ENCODE assay signal across 14 mouse cellular contexts in the genomic region with DNA sequence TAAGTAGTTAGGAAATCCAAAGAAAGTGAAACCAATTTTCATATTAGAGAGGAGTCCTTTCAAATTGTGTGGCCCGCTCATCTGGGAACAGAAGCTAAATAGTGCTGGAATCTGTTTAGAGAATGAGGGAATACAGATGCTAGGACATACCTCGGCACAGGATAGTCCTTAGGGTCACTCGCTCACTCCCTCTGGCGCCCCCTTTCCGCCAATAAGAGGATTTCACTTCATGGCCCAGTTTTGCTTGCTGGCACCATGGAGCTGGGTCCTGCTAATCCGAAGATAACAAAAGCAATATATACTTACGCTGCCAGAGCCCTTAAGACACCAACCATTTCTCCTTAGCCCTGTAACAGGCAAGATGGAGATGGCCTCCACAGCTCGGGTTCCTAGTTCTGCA. TPM values are rescaled to one million over a fixed set of nuclear protein-coding genes. Genes with fewer than 3 reads are reported as not detected.
DNase-seq lines count a peak whose midpoint lies in the region; ATAC-seq and TF ChIP-seq lines count a peak whose summit lies in the region.
"Had no signal": no experiment of that assay in that cellular context is flagged by ENCODE, and none has a peak within 500 bp of the region (broad histone marks: within the 10 kb centered on the region; RNA-seq: fewer than 3 reads in every experiment).

No protein-coding gene starts in this region.

- no peaks in the 10 kb centered on the region for H3K9me3 ChIP-seq in embryonic facial prominence, embryonic 11.5 days (replicated peaks; ENCODE audit: control insufficient read depth, low read length)
- no peaks in the 10 kb centered on the region for H3K9me3 ChIP-seq in embryonic facial prominence, embryonic 10.5 days
- no peaks in the 10 kb centered on the region for H3K9me3 ChIP-seq in ES-Bruce4 (replicated peaks; ENCODE audit: control insufficient read depth, insufficient read depth, low read length, poor library complexity, severe bottlenecking)
- H3K9me3 ChIP-seq: embryonic facial prominence, embryonic 15.5 days; limb, embryonic 15.5 days; midbrain, embryonic 12.5 days had no signal

- no peak for ATAC-seq in embryonic facial prominence, embryonic 11.5 days (replicated peaks; ENCODE audit: insufficient number of reproducible peaks, low FRiP score, low TSS enrichment, low read depth)
- ATAC-seq: forebrain, postnatal 0 days had no signal

- H3K36me3 ChIP-seq in embryonic facial prominence, embryonic 11.5 days (replicated peaks; ENCODE audit: control insufficient read depth, insufficient read depth, low read depth, low read length), result no peaks in the 10 kb centered on the region
- no peaks in the 10 kb centered on the region for H3K36me3 ChIP-seq in embryonic facial prominence, embryonic 10.5 days (replicated peaks)
- no peaks in the 10 kb centered on the region for H3K36me3 ChIP-seq in ES-Bruce4 (ENCODE audit: control insufficient read depth, insufficient read depth, low read length, poor library complexity, severe bottlenecking)
- H3K36me3 ChIP-seq: embryonic facial prominence, embryonic 15.5 days; limb, embryonic 15.5 days; midbrain, embryonic 12.5 days had no signal

- H3K9ac ChIP-seq in embryonic facial prominence, embryonic 11.5 days (replicated peaks; ENCODE audit: low read length), result no peak overlapping the region
- no peak overlapping the region for H3K9ac ChIP-seq in ES-Bruce4 (ENCODE audit: low read depth, poor library complexity, severe bottlenecking)
- H3K9ac ChIP-seq: embryonic facial prominence, embryonic 15.5 days; forebrain, postnatal 0 days; limb, embryonic 15.5 days; midbrain, embryonic 12.5 days had no signal

- no peak for TF ChIP-seq EP300 in ES-Bruce4 (IDR thresholded peaks at IDR 0.05; ENCODE audit: insufficient read depth, low read depth, low read length)

- H3K4me2 ChIP-seq in embryonic facial prominence, embryonic 11.5 days (ENCODE audit: low read depth, low read length), result no peak overlapping the region
- H3K4me2 ChIP-seq: embryonic facial prominence, embryonic 15.5 days; limb, embryonic 15.5 days; midbrain, embryonic 12.5 days had no signal

- H3K27ac ChIP-seq in embryonic facial prominence, embryonic 11.5 days (replicated peaks; ENCODE audit: low read depth, low read length), result no peak overlapping the region
- no peak overlapping the region for H3K27ac ChIP-seq in embryonic facial prominence, embryonic 10.5 days (replicated peaks)
- H3K27ac ChIP-seq in ES-Bruce4 (ENCODE audit: insufficient read depth, low read length), result no peak overlapping the region
- H3K27ac ChIP-seq: embryonic facial prominence, embryonic 15.5 days; limb, embryonic 15.5 days; midbrain, embryonic 12.5 days had no signal

- no peak for TF ChIP-seq POLR2A in lung, adult 2 months (IDR thresholded peaks at IDR 0.05; ENCODE audit: borderline replicate concordance, extremely low read depth, low read depth, low read length)
- TF ChIP-seq POLR2A in ES-Bruce4 (IDR thresholded peaks at IDR 0.05; ENCODE audit: insufficient read depth, low read length), result no peak

- peak; percentile 34; the same call in 1 of the 2 replicates for TF ChIP-seq CTCF in lung, adult 2 months (IDR thresholded peaks at IDR 0.05; ENCODE audit: insufficient read depth, low read length)
- TF ChIP-seq CTCF in ES-Bruce4 (IDR thresholded peaks at IDR 0.05; ENCODE audit: low read depth, low read length), result peak; percentile 68

- H3K4me1 ChIP-seq in embryonic facial prominence, embryonic 11.5 days (ENCODE audit: control insufficient read depth, insufficient read depth, low read length), result peaks cover 3% of the 10 kb centered on the region; the same call in 1 of the 2 replicates
- H3K4me1 ChIP-seq in embryonic facial prominence, embryonic 10.5 days, result peaks cover 51% of the 10 kb centered on the region
- H3K4me1 ChIP-seq in lung, adult 2 months (ENCODE audit: control insufficient read depth, insufficient read depth, low read length), result peaks cover 4% of the 10 kb centered on the region
- H3K4me1 ChIP-seq in ES-Bruce4 (ENCODE audit: control insufficient read depth, insufficient read depth, low read length), result peaks cover 2% of the 10 kb centered on the region

- H3K4me3 ChIP-seq in embryonic facial prominence, embryonic 11.5 days (ENCODE audit: low read depth, low read length), result no peak overlapping the region
- H3K4me3 ChIP-seq in embryonic facial prominence, embryonic 10.5 days, result no peak overlapping the region
- no peak overlapping the region for H3K4me3 ChIP-seq in lung, adult 2 months (replicated peaks; ENCODE audit: extremely low read depth, low read depth, low read length)
- no peak overlapping the region for H3K4me3 ChIP-seq in ES-Bruce4 (ENCODE audit: low read depth, low read length)
- H3K4me3 ChIP-seq: embryonic facial prominence, embryonic 15.5 days; limb, embryonic 15.5 days; midbrain, embryonic 12.5 days had no signal

- peak; percentile 27 for DNase-seq in embryonic facial prominence, embryonic 11.5 days (ENCODE audit: low spot score)
- no peak for DNase-seq in embryonic facial prominence, embryonic 10.5 days (ENCODE audit: low spot score)
- DNase-seq in lung, adult 2 months, result no peak
- no peak for DNase-seq in lung, postnatal 4 days
- peak; percentile 20 for DNase-seq in induced T-regulatory cell, adult 2 months (ENCODE audit: low read depth)
- no peak for DNase-seq in kidney, postnatal 10 days
- no peak for DNase-seq in MN1 (ENCODE audit: low spot score)
- DNase-seq: cerebellum, postnatal 25 days; forebrain, postnatal 0 days; thymus, postnatal 25 days had no signal

- 48% methylated on average over 8 of the region's 8 CpGs for WGBS in embryonic facial prominence, embryonic 11.5 days
- 63% methylated on average over 8 of the region's 8 CpGs for WGBS in embryonic facial prominence, embryonic 10.5 days
- WGBS in lung, adult 2 months, result 82% methylated on average over 8 of the region's 8 CpGs

- H3K27me3 ChIP-seq in embryonic facial prominence, embryonic 11.5 days (ENCODE audit: control insufficient read depth, insufficient read depth, low read length), result no peaks in the 10 kb centered on the region
- no peaks in the 10 kb centered on the region for H3K27me3 ChIP-seq in embryonic facial prominence, embryonic 10.5 days (replicated peaks; ENCODE audit: low read depth, poor library complexity, severe bottlenecking)
- H3K27me3 ChIP-seq in ES-Bruce4 (ENCODE audit: control insufficient read depth, insufficient read depth, low read length, poor library complexity, severe bottlenecking), result no peaks in the 10 kb centered on the region
- H3K27me3 ChIP-seq: embryonic facial prominence, embryonic 15.5 days; limb, embryonic 15.5 days; midbrain, embryonic 12.5 days had no signal

RNA-seq across cellular contexts. Expression of gene Tanc1, which starts 15.3 kb away (rescaled TPM):
- polyA plus RNA-seq in embryonic facial prominence, embryonic 11.5 days (2014; fragmentation: Nextera tagmentation; extraction: Ambion mirVana), result 20.6 and 22.7 TPM in 2 replicates
- polyA plus RNA-seq in embryonic facial prominence, embryonic 10.5 days (2016; fragmentation: Nextera tagmentation; extraction: Ambion mirVana), result 34.9 and 41.2 TPM in 2 replicates
- polyA plus RNA-seq in lung, adult 2 months (2012; rRNA removed), result 24.5 and 29.0 TPM in 2 replicates
- 55.2 and 62.4 TPM in 2 replicates for polyA plus RNA-seq in ES-Bruce4 (2011; ENCODE audit: insufficient read depth, insufficient read length, low read depth, missing spikeins)

Comparison
In these comparisons a context has a peak if more than half of its experiments do, and no peak if none do; other contexts are left out.
1. DNase-seq: peak in embryonic facial prominence, embryonic 11.5 days (single experiment) and induced T-regulatory cell, adult 2 months (single experiment); none in embryonic facial prominence, embryonic 10.5 days (single experiment), lung, adult 2 months (single experiment), lung, postnatal 4 days (0 of 2), kidney, postnatal 10 days (single experiment) and MN1 (single experiment).